Mouse (Mus musculus): ENCODE measurements around the gene Kcnh1.

Gene Kcnh1

DNA sequence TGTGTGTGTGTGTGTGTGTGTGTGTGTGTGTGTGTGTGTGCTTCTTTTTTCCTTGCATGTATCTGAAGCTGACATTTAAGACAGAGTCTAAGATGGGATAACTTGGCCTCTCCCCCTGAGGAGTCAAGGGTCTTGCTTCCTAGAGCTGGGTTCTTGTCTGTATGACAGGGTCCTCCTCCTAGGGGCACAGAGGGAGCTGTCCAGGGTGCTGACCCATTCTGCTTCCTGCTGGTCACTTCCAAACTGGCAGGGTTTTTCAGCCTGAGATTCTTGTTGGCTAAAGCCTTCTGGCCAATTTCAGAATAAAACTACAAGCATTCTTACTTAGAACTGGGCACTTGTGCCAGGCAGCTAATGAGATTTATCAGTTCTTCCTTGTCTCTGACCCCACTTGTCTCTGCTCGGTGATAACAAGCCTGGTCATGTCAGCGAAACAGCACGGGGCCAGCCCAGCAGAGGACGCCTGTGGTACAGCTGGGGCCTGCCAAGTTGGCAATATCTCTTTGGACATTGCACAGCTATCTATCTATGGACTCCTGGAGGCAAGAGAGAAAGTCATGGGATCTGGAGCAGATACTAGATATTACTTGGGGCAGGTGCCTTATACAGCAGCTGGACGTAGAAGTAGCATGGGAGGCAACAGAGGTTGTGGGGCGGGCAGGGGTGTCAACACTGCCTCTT, 267.1 kb downstream of the Kcnh1 start:
- DNase-seq (ENCODE audit: low spot score in 2 of 2) = no peak

DNA sequence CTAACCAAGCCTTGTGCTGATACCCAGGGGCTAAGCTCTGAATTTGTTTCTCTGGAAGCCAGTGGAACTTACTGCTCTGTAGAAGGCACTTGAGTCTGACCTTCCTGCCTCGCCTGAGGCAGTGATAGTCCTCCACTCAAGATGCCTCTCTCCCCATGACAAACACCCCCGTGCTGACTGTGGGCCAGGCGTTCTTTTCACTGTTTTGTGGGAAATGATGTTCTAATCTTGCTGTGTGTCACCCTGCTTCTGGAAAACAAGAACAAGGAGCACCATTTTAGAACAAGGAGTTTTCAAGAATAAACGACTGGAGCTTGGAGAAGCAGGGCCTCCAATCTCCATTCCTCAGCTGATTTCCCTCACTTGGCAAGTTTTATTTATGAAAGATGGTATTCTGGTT, 273.2 kb downstream of the Kcnh1 start:
- DNase-seq (ENCODE audit: low spot score in 2 of 2) = no peak

DNA sequence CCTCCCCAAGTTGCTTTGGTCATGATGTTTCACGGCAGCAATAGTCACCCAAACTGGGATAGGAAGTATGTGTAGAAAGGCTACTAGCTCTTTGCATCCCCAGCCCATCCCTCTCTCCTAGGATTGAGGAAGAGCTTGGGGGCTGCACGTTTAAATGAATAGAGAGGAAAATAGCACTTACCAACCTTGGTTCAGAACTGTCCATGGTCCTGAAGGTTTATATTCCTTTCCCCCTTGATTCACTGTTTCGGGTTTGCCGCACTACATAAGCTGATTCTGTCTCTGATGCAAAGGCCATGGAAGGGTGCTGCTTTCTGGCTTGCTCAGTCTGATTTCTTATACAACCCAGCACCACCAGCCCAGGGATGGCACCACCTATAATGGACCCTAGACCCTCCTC, 281.8 kb downstream of the Kcnh1 start:
- no peak for DNase-seq (ENCODE audit: low spot score in 2 of 2)

DNA sequence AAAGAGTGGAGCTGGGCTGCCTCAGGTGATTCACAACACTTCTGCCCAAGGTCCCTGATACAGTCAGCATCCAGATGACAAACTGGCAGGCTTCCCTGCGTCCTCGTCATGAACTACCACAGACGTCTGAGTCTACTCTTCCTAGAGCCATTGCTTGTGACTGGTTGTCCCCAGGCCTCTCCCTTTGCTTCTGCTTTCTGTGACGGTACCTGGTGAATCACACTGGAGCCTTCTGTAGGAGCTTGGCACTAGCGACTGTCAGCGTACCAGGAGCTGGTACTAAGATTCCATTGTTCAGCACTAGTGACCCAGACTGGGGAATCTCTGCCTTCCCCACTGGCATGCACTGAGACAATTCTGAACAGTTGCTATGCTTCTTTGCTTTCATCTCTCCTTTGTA, 282.6 kb downstream of the Kcnh1 start:
- no peak for DNase-seq (ENCODE audit: low spot score in 2 of 2)

DNA sequence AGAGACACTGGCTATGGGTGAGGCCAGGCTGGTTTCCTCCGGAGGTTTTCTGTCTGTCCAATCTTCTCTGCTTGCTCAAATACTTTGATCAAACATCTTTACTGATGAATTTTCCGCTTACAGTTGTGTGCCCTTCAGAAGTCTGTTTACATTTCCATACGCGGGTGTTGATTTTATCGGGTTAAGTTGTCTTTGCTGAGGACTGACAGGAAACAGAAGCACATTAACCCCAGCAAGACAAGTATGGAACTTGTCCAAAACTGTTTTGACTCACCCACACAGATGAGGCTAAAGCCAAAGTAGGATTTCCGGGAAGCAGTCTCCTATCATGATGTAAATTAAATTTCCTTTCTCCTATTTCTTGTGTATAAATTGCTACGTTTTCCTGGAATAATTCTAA, 286.1 kb downstream of the Kcnh1 start:
- DNase-seq (ENCODE audit: low spot score in 2 of 2) = no peak

DNA sequence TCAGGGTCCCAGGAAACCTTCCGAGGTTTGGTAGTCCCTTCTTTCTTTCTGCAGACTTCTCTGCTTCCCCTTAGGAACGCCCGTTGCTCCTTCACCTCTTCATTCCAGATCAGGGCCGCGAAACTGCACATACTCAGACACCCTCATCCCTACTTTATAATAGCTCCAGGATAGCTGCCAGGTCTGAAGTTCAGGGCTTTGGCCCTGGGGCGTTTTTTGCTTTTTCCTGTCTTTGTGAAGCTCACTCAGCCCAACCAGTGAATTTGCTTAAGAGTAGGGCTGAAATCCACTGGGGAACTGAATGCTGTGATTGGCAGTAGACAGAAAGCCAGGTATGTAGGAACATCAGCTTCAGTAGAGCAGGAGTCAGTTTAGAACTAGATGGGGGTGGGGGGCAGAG, 287.0 kb downstream of the Kcnh1 start:
- DNase-seq (ENCODE audit: low spot score in 2 of 2) = no peak

DNA sequence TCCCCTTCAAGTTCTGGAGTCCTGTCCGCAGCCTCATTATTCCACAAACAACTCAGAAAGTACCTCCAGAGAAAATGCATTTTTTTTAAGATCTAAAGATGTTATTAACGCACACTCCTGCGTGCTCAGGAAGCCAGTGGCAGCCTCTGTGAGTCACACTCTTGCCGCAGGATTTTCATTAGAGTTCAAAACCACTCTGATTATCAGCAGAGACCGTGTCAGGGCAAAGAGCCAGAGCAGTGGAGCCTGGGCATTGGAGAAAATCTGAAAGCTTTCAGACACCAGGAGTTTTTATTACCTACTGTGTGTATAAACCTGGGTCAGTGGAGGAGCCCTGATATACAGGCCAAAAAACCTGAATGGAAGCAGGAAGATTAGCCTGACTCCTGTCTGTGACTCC, 287.6 kb downstream of the Kcnh1 start:
- no peak for DNase-seq (ENCODE audit: low spot score in 2 of 2)

DNA sequence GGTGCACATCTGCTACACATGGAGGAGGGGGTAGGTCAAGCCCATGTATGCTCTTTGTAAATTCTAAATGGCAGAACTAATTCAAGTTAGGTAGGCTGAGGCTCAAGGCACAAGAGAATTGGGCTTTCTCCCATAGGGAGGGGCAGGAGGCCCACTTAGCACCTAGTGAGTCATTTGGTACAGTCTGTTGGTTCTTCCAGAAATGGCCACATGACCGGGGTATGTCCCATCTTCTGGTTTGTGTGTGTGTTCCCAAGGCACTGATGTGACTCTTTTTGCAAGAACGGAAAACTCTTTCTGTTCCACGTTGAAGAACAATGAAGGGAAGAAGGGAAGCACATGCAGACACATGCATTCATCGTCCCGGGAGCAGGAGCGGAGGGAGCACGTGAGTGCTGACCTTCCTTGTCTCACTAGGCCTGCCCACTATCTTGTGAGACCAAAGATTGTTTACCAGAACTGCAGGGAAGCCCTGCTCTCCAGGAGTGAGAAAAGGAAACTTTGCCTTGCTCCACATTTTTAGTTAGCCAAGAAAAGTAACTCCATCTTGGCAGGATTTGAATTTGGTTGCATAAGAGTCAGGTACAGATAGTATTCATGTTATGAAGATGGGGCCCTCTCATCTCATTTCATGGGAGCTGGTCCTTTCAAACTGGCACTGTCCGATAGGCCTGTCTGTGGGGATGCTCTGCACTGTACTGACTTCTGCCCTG, 289.7 kb downstream of the Kcnh1 start:
- no peak for DNase-seq (ENCODE audit: low spot score in 2 of 2)

DNA sequence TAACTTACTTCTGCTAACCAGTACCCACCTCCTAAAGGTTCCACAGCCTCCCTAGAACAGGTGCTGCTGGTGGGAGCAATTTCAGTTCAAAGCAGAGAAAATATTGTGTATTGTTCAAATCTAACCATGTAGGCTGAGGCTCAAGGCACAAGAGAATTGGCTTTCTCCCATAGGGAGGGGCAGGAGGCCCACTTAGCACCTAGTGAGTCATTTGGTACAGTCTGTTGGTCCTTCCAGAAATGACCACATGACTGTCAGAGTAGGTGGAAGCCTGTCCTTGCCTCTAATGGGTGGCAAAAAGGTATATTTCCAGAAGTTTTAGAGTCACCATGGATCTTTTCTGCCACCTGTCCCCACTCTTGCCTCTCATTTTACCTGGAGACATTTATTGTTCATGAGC, 290.9 kb downstream of the Kcnh1 start:
- DNase-seq (ENCODE audit: low spot score in 2 of 2) = no peak

DNA sequence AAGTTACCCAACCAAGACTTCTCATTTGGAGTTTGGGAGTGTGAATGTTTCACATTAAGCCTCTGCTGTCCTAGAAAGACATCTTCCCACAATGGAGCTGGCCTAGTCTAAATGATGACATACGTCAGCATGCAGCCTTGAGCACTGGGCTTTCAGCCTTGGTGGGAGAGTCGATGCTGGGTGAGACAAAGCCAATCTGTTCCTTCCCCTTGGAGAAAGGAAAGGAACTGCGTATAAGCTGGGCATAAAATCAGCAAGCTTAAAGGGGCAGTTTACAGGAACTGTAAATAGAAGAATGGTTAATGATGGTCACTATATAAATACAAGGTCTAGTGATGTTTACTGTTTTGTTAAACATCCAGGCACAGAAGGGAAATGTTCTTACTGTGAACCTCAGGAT, 294.5 kb downstream of the Kcnh1 start:
- DNase-seq (ENCODE audit: low spot score in 2 of 2) = no peak

DNA sequence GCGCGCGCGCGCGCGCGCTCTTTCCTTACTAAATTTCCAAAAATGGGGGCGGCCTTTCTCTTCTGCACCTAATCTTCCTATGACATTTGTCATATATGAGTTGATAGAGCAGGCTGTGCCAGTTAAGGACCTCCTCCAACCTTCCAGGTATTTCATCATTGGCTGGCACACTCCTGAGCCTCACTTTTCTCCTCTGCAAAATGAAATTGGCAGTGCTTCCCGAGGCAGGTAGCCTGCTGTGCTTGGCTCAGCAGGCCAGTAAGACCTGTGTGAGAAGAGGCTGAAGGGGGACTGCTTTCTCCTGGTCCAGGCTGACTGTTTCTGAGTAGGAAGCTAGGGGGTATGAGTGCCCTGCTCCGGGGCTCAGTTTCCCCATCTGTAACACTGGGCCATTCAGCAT, 297.0 kb downstream of the Kcnh1 start:
- DNase-seq (ENCODE audit: low spot score in 2 of 2) = no peak

DNA sequence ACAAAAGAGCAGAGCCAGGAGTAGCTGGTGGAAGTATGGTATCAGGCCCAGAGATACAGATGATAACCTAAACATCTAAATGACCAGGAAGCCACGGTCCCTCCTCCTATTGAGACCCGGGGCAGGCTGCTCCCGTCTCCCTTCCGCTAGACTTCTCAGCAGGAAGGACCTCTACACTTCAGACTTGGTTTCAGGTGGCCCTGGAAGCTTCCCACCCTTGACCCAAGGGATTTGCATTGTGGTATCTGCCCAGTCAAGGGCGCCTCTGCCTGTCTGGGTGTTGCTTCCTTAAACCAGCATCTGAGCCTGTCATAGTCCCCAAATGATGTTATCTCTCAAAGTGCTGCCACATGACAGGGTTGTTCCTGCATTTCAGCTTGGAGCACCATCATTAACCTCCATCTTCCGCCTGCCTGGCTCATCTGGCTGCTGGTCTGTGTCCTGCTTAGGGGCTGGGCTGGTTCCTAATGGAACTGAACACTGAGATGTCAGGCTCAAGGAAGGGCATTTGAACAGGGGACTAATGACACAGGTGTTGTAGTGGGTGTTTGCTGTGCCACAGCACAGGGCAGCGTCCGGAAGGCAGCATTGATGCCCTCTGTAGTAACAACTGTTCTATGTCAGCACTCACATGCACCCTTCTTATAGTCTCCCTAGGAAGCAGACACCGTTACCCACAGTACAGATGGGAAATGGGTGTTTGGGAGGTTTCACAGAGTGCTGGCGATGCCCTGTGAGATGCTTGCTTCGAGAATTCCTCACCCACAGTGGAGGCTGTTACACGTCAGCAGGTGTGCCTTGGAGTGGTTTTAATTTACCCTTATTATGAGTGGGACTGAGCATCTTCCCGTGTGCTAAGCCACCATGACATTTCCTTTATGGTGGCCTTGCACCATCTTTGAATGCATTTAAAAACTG, 299.6 kb downstream of the Kcnh1 start:
- DNase-seq (ENCODE audit: low spot score in 2 of 2) = no peak

DNA sequence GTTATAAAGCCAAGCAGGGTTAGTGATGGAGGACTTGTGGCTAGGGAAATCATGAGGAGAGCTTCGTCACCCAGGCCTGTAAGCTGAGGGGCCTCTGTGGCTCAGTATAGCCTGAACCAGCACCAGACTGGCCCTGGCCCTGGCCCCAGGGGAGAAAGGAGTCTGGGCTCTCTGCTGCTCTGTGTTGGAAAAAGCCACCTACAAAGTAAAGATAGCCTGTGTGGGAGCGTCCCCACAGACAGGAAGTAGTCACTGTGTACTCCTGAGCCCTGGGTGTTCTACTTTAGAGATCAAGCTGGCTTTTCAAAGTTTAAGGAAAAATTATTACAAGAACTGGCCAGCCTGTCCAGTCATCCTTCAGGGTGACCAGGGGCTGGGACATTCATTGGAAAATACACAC, 306.9 kb downstream of the Kcnh1 start:
- DNase-seq (ENCODE audit: low spot score in 2 of 2) = no peak

DNA sequence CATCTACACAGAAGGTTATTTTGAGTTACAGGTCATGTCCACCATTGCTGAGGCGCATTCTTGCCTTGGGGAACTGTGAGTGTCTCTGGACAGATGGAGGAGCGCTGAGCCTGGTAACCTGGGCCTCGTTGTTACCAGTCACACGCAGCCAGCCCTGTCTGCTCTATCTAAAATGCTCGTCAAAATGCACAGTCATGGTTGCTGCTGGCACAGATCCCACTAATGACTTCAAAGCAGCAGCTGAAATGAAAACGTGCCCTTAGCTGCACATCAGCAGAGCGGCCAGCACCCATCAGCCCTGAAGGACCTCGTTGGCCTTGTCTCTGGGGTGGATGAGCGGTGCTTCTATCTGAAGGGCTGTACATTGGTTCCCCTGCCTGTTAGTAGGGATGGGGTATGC, 311.4 kb downstream of the Kcnh1 start:
- DNase-seq (ENCODE audit: low spot score in 2 of 2) = no peak

DNA sequence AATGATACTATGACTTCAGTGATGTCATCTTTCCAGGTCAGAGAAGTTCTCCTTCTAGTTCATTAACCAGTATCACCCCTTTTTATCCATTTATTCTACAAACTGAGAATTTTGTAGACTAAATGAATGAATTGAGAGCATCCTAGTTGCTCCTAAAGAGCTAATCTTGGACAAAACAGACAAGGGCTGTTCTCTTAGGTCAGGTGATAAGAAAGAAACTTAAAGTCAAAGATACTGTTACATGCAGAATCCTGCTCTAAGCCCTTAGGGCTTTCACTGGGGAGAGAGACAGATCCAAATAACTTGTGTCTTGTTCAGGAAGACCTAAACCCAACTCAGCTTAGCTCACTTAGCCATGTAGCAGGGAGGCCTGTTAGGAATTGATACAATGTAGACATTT, 312.3 kb downstream of the Kcnh1 start:
- DNase-seq (ENCODE audit: low spot score in 2 of 2) = no peak

DNA sequence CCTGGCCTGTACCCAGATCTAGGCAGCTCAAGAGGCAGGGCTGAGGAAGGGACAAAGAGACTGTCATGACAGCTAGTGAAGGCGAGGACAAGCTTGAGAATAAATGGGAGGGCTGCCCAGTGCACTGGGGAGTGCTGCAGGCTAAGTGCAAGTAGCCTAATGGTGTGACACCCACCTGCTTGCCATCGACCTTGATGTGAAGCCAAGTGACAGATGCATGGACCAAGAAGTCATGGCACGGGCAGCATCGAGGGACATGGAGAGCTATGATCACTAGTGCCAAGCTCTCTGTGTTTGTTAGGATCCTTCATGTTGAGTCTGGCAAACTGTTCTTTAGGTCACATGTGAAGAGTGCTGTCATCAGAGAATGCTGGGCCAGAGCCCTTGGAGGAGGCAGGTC, 313.1 kb downstream of the Kcnh1 start:
- no peak for DNase-seq (ENCODE audit: low spot score in 2 of 2)

DNA sequence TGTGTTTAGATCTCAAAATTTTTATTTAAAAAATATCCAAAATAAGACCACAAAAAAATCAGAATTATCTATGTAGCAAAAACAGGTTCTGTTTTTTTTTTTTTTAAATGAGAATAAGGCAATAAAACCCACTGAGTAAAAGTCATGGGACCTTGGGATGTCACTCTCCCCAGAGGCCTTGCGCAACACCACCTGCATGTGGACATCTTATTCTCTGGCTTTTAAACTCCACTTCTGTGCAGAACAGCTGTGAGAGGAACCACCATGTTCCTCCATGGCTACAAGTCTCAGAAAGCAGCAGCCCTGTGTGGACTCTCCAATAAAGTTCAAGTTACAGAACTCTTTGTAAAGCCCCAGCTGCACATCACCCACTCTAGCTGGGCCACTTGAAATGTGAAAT, 322.2 kb downstream of the Kcnh1 start:
- DNase-seq (ENCODE audit: low spot score in 2 of 2) = no peak

DNA sequence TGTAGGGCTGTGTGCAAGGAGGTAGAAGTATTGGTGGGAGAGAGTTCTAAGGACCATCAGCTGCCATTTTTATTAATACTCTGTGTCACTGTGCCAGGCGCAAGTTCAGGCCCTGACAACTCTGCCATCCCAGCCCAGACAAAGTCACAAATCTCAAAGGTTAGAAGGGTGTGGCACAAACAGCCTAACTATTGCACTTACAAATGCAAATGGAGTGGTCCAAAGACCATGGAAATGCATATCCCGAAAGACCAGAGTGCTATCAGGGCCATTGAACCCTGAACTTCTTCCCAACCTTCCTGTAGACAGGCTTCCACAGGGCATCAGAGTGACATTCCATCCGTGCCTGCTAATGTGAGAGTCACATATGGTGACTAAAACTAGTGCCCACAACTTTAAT, 324.8 kb downstream of the Kcnh1 start:
- no peak for DNase-seq (ENCODE audit: low spot score in 2 of 2)

DNA sequence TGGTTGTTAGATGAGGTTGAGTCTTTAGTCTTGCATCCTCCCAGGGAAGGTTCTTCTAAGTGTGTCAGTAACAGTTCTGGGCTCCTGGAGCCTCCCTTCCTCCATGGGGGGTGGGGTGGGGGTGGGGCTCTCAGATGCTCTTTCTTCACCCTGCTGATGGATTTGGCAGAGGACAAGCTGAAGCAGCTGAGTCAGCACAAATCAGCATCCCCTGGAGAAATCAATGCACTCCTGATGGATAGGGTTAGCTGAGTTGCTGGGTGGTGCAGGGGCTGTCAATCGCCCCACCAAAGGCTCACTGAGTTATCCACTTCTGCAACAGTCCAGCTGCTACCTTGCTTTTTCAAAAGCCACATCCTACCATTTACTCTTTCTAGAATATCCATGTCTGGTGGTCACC, 329.1 kb downstream of the Kcnh1 start:
- DNase-seq (ENCODE audit: low spot score in 2 of 2) = no peak

DNA sequence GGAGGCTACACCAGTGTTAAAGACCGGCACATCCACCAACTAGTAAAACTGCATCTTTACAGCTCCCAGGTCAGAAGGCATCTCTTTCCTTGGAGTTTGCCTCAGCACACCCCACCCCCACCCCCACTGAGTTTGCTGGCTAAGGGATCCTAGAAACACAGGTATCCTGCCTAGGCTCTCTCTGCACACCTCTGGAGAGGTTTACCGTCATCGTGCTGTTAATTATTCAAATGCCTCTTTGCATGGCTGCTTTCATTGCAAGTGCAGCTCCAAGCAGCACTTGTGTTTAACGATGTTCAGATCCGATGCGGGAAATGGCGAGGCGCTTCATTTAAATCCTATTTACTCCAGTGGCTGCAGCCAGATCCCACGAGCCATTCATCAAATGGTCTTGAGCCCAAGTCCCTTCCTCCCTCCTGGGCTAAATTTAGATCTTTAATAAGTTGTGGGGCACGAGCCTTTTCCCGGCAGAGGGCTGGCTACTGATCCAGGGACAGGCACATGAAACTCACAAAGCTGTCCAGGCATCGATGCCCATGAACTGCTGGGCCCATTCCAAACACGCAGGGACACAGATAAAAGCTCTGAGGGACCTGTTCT, 330.4 kb downstream of the Kcnh1 start:
- no peak for DNase-seq (ENCODE audit: low spot score in 2 of 2)

DNA sequence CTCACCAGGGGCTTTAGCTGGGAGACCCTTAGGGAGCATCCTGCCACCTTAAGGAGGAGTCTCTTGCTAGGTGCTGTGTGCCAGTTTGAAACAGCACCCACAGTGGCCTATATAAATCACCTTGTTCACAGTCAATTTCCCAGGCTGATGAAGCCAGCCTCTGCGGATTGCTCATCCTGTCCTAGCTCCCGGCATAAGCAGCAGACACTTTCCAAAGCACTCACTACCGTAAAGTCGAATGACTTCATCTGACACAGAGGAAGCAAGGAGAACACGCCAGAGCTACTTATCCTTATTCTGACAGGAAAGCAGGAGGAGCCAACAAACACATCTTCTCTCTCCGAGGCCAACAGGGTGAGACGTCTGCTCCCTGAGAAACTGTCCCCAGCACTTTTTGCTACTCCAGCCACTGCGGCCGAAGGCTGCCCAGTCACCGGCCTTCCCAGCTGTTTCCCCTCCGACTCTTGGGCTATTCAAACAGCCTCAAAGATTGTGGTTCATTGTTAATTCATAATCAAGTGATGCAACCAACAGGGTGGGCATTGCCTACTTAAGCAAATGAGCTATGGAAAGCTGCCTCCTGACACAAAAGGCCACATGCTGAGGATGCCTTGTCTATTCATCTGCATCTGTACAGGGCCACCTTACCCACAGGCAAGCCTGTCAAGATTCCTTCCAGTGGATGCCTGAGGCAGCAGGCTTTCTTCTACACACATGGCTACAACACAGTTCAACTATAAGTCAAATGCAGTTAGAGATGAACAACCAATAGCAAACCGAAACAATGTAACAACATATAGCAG, 332.0 kb downstream of the Kcnh1 start:
- DNase-seq (ENCODE audit: low spot score in 2 of 2) = no peak
